Mouse (Mus musculus): ENCODE data around the gene Erbb3. TPM values are rescaled to one million over a fixed set of nuclear protein-coding genes. Genes with fewer than 3 reads are reported as not detected.

Gene Erbb3
- polyA plus RNA-seq (2017; shearing (Covaris generic)): 2.1 TPM

DNA sequence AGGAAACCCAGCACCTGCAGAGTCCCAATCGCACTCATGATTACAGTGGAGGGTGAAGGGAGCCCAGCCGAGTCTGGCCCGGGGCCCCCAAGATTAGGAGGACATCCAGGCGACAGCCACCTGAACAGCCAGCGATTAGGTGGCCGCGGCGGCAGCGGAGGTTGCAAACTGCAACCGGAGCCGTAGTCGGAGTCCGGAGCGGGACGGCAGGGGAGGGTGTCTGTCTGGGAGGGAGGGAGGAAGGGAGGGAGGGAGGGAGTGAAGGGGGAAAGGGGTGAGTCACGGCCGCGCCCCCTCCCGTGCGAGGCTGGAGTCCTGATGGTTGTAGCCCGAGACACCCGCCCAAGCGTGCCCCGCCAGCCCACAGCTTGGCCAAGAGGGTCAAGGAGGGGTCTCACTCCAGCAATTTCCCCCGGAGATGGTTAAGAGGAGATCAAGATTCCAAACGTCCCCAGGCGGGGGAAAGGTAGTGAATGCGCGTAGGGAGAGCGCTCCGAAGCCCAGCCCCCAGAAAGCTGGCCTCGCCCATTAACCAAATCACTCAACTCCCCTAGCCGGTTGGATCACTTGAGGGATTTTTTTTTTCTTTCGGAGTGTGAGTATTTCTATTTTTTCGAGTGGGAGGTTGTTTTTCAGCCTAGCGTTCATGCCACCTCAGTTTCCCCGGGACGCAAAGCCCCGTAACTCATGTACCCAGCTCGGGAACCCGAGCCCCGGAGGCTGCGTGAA is at the start of gene Erbb3:
TSS of gene Erbb3 (minus strand) at position 189 of the 729 bp plus-strand sequence.

DNA sequence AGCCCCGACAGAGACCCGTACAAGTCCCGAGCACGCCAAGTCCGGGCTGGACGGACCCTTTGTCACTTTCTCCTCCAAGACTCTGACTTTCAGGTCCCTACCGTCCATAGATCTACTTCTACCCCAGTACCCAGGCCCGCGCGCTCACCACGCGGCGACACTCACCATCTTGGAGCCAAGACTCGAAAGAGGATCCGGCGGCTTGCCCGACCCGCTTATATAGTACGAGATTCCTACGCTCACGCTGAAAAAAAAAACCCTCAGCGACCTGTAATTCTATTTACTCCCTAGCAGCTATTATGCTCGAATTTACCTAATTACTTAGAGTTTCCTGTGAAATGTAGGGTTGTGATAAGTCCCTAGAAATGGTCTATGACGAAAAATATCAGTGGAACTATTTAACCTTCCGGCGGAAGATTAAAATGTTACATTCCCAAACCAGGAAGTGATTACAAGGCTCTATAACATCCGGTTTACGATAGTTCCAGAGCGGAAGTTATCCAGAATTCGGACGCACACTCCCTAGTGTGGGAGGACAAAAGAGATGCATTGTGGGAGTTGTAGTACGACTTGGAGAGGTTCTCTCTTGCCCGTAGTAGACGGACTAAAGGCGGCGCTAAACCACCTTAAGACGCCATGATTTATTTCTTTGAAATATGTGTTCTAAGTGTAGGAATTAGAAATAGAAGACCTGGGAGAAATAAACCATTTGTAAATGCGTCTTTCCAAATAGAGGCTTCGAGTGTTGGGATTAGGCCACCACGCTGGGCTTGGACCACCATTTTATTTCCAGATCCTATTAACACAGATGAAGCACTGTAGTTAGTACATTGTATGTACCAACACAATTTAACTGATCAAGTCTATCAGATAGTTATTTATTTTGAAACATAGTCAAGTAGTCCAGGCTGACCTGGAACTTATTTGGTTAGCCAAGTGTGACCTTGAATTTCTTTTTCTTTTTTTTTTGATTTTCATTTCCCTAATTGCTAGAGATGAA is 37.2 kb upstream of the Erbb3 start, which contains the start of gene Rps26:
TSS of gene Rps26 (minus strand) at position 437 of the 1,000 bp plus-strand sequence.

DNA sequence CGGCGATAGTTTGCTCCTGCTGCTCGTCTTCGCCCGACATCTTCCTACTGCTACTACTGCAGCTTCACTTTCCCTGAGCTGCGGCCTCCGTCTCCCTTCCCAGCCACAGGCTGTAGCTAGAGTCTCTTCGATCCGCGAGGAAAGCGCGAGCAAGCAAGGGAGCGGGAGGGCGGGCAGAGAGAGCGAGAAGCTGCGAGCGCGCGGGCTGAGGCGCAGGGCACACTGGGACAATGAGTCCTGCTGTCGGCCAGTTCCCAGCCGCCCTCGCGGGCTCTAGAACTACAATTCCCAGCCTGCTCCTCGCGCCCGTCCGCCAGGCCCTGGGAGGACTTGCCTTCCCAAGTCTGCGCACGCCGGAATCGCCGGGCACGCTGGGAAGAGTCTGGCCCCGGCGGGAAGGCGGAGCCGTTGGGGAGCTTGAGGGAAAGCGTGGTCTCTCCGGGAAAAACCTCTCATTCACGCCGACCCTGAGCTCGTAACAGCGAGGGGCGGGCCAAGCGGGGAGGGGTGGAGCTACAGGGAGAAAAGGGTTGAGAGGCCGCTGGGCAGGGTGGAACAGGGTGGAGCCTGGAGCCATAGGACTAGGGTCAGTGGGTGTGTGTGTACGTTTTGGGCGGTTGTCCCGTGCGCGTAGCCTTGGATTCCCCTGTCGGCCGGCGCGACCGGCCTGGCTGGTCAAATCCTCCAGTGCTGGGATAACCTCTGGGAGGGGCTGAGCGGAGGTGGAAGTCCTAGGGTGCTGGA is 23.5 kb downstream of the Erbb3 start, which contains the start of gene Pa2g4:
TSS of gene Pa2g4 (minus strand) at position 200 of the 744 bp plus-strand sequence.

DNA sequence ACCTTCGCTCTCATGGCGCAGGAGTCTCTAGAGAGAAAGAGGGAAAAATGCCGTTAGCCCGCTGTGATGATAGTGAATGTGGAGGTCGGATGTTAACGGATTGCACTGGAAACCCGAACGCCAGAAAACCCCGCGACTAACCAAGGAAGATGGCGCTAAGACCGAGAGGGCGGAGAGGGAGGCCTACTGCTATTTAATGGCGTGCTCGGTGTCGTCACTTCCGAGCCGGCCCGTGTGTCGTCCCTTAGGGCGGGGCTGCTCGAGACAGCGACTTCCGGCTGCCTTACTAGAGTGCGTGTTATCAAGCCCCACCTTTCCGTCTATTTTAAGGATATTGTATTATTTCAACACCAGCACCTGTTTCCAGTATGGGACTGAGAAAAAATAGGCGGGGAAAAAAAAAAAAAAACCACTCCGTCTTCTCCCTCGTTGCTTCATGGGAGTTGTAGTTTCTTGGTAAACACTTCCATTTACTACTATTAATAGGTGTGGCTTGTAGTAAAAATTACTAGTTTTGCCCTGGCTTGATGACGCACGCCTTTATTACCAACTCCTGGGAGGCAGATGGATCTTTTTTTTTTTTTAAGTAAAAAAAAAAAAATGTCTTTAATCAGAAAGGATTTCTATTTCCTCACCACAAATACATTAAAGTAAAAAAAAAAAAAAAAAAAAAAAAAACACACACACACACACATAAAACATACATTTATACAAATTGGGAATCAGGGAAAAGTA is 40.3 kb downstream of the Erbb3 start, which contains the start of gene Rpl41:
TSS of gene Rpl41 (minus strand) at position 359 of the 735 bp plus-strand sequence.

DNA sequence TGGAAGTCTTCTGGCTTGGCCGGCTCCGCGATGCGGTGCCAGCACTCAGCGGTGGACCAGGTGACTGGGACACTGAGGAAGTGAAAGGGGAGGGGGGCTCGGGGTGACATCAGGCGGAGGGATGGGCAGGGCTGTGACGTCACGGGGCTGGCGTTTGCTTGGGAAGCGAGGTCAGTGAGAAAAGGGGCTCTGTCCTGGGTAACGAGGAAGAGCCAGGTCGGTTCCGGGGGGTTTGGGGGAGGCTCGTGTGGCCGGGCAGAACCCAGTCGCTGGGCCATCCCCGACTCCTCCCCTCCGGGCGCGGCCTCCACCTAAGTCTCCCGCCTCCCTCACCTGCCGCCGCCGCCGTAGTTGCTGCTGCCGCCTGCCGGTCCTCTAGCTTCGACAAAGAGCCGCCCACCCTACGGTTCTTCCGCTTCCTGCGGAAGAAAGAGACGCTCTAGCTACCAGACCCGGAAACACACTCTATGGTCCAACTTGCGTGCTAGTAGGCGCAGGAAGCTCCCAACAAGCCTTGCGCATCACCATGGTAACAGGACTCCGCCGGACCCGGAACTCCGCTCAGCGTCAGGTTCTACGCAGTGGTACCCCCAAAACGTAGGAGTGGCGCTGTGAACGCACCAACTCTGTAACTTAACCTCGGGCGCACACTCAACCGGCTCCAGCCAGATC is 42.0 kb downstream of the Erbb3 start, which contains the start of gene Zc3h10:
TSS of gene Zc3h10 (minus strand) at position 414 of the 672 bp plus-strand sequence.

DNA sequence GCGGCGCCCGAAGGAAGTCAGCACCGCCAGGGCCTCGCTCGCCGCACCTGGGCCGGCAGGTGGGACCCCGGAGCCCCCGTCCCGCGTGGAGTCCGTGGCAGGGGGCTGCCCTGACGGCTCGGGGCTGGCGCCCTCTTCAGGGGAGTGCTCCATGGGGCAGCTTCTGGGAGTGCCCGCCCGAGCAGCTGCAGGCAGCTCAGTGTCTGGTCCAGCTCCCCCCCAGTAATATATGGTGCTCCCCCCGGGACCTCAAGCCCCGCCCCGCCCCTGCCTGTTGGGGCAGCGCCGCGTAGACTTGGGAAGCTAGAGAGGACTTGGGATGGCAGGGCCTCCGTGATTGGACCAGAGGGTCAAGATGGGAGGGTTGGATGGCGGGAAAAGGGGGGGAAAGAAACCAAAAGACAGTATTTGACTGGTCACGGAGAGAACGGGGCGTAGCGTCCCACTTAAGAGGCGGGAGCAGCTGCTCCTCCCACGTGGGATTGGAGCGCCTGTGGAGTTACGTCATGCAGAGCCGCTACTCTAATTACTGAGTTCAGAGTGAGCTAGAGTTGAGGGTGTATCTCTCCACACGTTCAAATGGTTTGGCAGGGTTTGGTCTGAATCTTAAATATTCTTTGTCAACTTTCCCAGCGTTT is 63.7 kb downstream of the Erbb3 start, which contains the start of gene Esyt1:
TSS of gene Esyt1 (minus strand) at position 201 of the 638 bp plus-strand sequence.

Other genes starting within 250 kb of the Erbb3 start
- 24.7 TPM for gene Coq10a, start 220.7 kb downstream of the Erbb3 start, polyA plus RNA-seq (2017; shearing (Covaris generic))
- gene Ankrd52, start 212.5 kb downstream of the Erbb3 start, polyA plus RNA-seq (2017; shearing (Covaris generic)): 6.6 TPM
- not detected for gene Slc39a5, start 188.4 kb downstream of the Erbb3 start, polyA plus RNA-seq (2017; shearing (Covaris generic))
- gene Nabp2, start 178.2 kb downstream of the Erbb3 start, polyA plus RNA-seq (2017; shearing (Covaris generic)): 47.4 TPM
- 24.5 TPM for gene Rnf41, start 178.0 kb downstream of the Erbb3 start, polyA plus RNA-seq (2017; shearing (Covaris generic))
- 86.8 TPM for gene Smarcc2, start 130.4 kb downstream of the Erbb3 start, polyA plus RNA-seq (2017; shearing (Covaris generic))
- gene Myl6, start 95.5 kb downstream of the Erbb3 start, polyA plus RNA-seq (2017; shearing (Covaris generic)): 1,164 TPM
- 2.0 TPM for gene Myl6b, start 91.0 kb downstream of the Erbb3 start, polyA plus RNA-seq (2017; shearing (Covaris generic))
- 244 TPM for gene Esyt1, start 63.8 kb downstream of the Erbb3 start, polyA plus RNA-seq (2017; shearing (Covaris generic))
- gene Zc3h10, start 41.9 kb downstream of the Erbb3 start, polyA plus RNA-seq (2017; shearing (Covaris generic)): 32.2 TPM
- 2,530 TPM for gene Rpl41, start 40.3 kb downstream of the Erbb3 start, polyA plus RNA-seq (2017; shearing (Covaris generic))
- 20.1 TPM for gene Pa2g4, start 23.7 kb downstream of the Erbb3 start, polyA plus RNA-seq (2017; shearing (Covaris generic))
- 545 TPM for gene Rps26, start 37.1 kb upstream of the Erbb3 start, polyA plus RNA-seq (2017; shearing (Covaris generic))
- 0.77 TPM for gene Ikzf4, start 56.3 kb upstream of the Erbb3 start, polyA plus RNA-seq (2017; shearing (Covaris generic))
- 4.1 TPM for gene Suox, start 84.4 kb upstream of the Erbb3 start, polyA plus RNA-seq (2017; shearing (Covaris generic))
- 25.1 TPM for gene Rab5b, start 106.6 kb upstream of the Erbb3 start, polyA plus RNA-seq (2017; shearing (Covaris generic))
- gene Pmel, start 114.5 kb upstream of the Erbb3 start, polyA plus RNA-seq (2017; shearing (Covaris generic)): 2.5 TPM
- 14.1 TPM for gene Cdk2, start 115.4 kb upstream of the Erbb3 start, polyA plus RNA-seq (2017; shearing (Covaris generic))
- 635 TPM for gene Dgka, start 155.2 kb upstream of the Erbb3 start, polyA plus RNA-seq (2017; shearing (Covaris generic))
- 23.9 TPM for gene Pym1, start 158.2 kb upstream of the Erbb3 start, polyA plus RNA-seq (2017; shearing (Covaris generic))
- gene Mmp19, start 201.3 kb upstream of the Erbb3 start, polyA plus RNA-seq (2017; shearing (Covaris generic)): not detected
- gene Dnajc14, start 214.4 kb upstream of the Erbb3 start, polyA plus RNA-seq (2017; shearing (Covaris generic)): 57.7 TPM
- 2.0 TPM for gene Tmem198b, start 214.7 kb upstream of the Erbb3 start, polyA plus RNA-seq (2017; shearing (Covaris generic))
- 108 TPM for gene Sarnp, start 227.7 kb upstream of the Erbb3 start, polyA plus RNA-seq (2017; shearing (Covaris generic))
- 34.9 TPM for gene Ormdl2, start 232.0 kb upstream of the Erbb3 start, polyA plus RNA-seq (2017; shearing (Covaris generic))

Measured in effector memory CD4-positive, alpha-beta T cell, adult 5 months (primary cell).